ENCODE assay signal across 8 mouse cellular contexts in the genomic region with DNA sequence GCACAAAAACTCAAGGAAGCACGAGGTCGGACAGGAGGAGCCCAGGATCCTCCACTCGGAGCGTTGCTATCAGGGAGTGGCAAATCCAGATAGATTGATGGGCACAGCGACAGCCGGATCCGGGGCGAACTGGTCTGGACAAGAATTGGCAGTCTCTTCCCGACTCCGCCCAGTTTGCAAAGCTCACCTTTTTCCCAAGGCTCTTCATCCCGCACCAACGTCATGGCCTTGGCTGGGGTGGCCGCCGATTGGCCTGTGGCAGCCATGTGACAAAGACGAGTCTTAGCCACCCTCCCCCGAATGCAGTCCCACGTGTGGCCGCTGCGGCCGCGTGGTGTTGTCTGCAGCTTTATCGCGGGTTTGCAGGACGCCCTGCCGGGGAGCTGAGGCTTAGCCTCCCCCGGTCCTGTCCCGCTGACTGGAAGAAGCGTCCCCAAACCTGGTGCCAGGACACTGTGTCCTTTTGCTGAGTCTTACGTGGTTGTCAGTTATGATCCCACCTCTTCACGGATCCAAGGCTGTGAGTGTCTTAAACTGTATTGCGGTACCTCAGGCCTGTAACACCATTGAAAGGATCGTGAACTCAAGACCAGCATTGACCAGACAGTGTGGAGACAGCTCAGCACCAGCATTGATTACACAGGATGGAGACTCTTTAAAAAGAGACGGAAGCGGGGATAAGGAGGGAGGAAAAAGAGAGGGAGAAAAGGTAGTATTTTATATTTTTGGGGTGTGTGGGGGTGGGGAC. TPM values are rescaled to one million over a fixed set of nuclear protein-coding genes. Genes with fewer than 3 reads are reported as not detected.
DNase-seq lines count a peak whose midpoint lies in the region; ATAC-seq and TF ChIP-seq lines count a peak whose summit lies in the region.

No protein-coding gene starts in this region.

- WGBS in forebrain, embryonic 14.5 days, result 3% methylated on average over 34 of the region's 34 CpGs
- 1% methylated on average over 34 of the region's 34 CpGs for WGBS in lung, embryonic 14.5 days
- 2% methylated on average over 34 of the region's 34 CpGs for WGBS in olfactory bulb, adult 2 months
- 3% methylated on average over 34 of the region's 34 CpGs for WGBS in thymus, adult 2 months

- H3K36me3 ChIP-seq in ES-E14 (ENCODE audit: control insufficient read depth, insufficient read depth, low read length, poor library complexity, severe bottlenecking), result no peaks in the 10 kb centered on the region
- no peaks in the 10 kb centered on the region for H3K36me3 ChIP-seq in forebrain, embryonic 14.5 days (ENCODE audit: control insufficient read depth, insufficient read depth, low read length)
- H3K36me3 ChIP-seq in lung, embryonic 14.5 days (ENCODE audit: insufficient read depth), result no peaks in the 10 kb centered on the region
- no peaks in the 10 kb centered on the region for H3K36me3 ChIP-seq in thymus, adult 2 months (ENCODE audit: control insufficient read depth, insufficient read depth, low read length)

- H3K4me3 ChIP-seq in ES-E14 (ENCODE audit: insufficient read depth in 1 of 2, low read depth in 1 of 2, low read length in 2 of 2, poor library complexity in 1 of 2, severe bottlenecking in 1 of 2), result peak overlapping the region; percentile 79 to 91
- H3K4me3 ChIP-seq in forebrain, embryonic 14.5 days (ENCODE audit: low read depth, low read length), result peak overlapping the region; percentile 43
- H3K4me3 ChIP-seq in lung, embryonic 14.5 days (ENCODE audit: low read depth, low read length), result peak overlapping the region; percentile 45
- H3K4me3 ChIP-seq in olfactory bulb, adult 2 months (ENCODE audit: insufficient read depth, low read depth, low read length), result peak overlapping the region; percentile 55
- peak overlapping the region; percentile 73 for H3K4me3 ChIP-seq in thymus, adult 2 months (ENCODE audit: control insufficient read depth, insufficient read depth, low read length)

- H3K9me3 ChIP-seq in ES-E14 (ENCODE audit: control insufficient read depth, insufficient read depth, low read depth, low read length), result no peaks in the 10 kb centered on the region
- no peaks in the 10 kb centered on the region for H3K9me3 ChIP-seq in forebrain, embryonic 14.5 days (replicated peaks; ENCODE audit: control insufficient read depth, low read length)
- H3K9me3 ChIP-seq in lung, embryonic 14.5 days (ENCODE audit: low read depth, low read length), result no peaks in the 10 kb centered on the region

- ATAC-seq in forebrain, embryonic 14.5 days, result peak; percentile 100
- peak; percentile 99 for ATAC-seq in lung, embryonic 14.5 days (ENCODE audit: insufficient read depth)

- TF ChIP-seq POLR2A in olfactory bulb, adult 2 months (IDR thresholded peaks at IDR 0.05; ENCODE audit: insufficient read depth, low read depth, low read length), result peak; percentile 52
- TF ChIP-seq POLR2A in thymus, adult 2 months (IDR thresholded peaks at IDR 0.05; ENCODE audit: control insufficient read depth, extremely low read depth, insufficient read depth, low read length, poor library complexity), result peak; percentile 45; the same call in 1 of the 2 replicates

- H3K9ac ChIP-seq in ES-E14 (ENCODE audit: insufficient read depth, low read depth, low read length, poor library complexity, severe bottlenecking), result peak overlapping the region; percentile 95
- peak overlapping the region; percentile 78 for H3K9ac ChIP-seq in forebrain, embryonic 14.5 days (ENCODE audit: low read length)
- peak overlapping the region; percentile 78 for H3K9ac ChIP-seq in lung, embryonic 14.5 days

- H3K4me1 ChIP-seq in ES-E14 (ENCODE audit: control insufficient read depth in 2 of 2, insufficient read depth in 2 of 2, low read length in 2 of 2, poor library complexity in 1 of 2), result peaks cover 3 to 10% of the 10 kb centered on the region in 2 experiments; a peak in 3 of 4 replicates
- H3K4me1 ChIP-seq in forebrain, embryonic 14.5 days (ENCODE audit: control insufficient read depth, insufficient read depth, low read length), result 0 out of 2 replicates have a peak, but pooled peaks cover 10% of the 10 kb centered on the region
- H3K4me1 ChIP-seq in lung, embryonic 14.5 days (ENCODE audit: insufficient read depth), result peaks cover 12% of the 10 kb centered on the region
- H3K4me1 ChIP-seq in olfactory bulb, adult 2 months (ENCODE audit: control insufficient read depth, insufficient read depth, low read length), result peaks cover 5% of the 10 kb centered on the region
- H3K4me1 ChIP-seq in thymus, adult 2 months (replicated peaks; ENCODE audit: control insufficient read depth, insufficient read depth, low read length), result peaks cover 13% of the 10 kb centered on the region

- peak; percentile 99 for DNase-seq in ES-E14 (ENCODE audit: low read depth, low spot score)
- peak; percentile 94 for DNase-seq in cerebellum, adult 11 months
- DNase-seq in forebrain, embryonic 14.5 days (ENCODE audit: low spot score), result peak; percentile 98
- peak; percentile 91 to 93 for DNase-seq in heart, postnatal 14 days
- peak; percentile 93 to 96 for DNase-seq in layer of hippocampus, adult 18-20 months (ENCODE audit: low spot score in 2 of 2)
- peak; percentile 98 for DNase-seq in lung, embryonic 14.5 days
- peak; percentile 94 for DNase-seq in thymus, adult 2 months

- peak overlapping the region; percentile 99 for H3K27ac ChIP-seq in ES-E14 (ENCODE audit: insufficient read depth, low read depth, low read length, poor library complexity, severe bottlenecking)
- peak overlapping the region; percentile 89 for H3K27ac ChIP-seq in forebrain, embryonic 14.5 days (ENCODE audit: low read depth, low read length)
- peak overlapping the region; percentile 91 for H3K27ac ChIP-seq in lung, embryonic 14.5 days (ENCODE audit: low read depth)
- peak overlapping the region; percentile 6; the same call in 1 of the 2 replicates for H3K27ac ChIP-seq in olfactory bulb, adult 2 months (ENCODE audit: insufficient read depth, low read depth, low read length)
- H3K27ac ChIP-seq in thymus, adult 2 months (ENCODE audit: control insufficient read depth, insufficient read depth, low read length), result no peak overlapping the region

- intact Hi-C loops in heart, postnatal 14 days (cut with DNase I), result loop anchor here (5.0 kb wide), 1 partner anchor 42 kb away; no protein-coding TSS in a partner anchor

- in situ Hi-C loops in ES-E14 (cut with MboI; ENCODE audit: low sequenced_read_pairs in 2 of 2, unreplicated experiment in 2 of 2), result no loop called here

- peak overlapping the region; percentile 84 for H3K4me2 ChIP-seq in forebrain, embryonic 14.5 days (ENCODE audit: low read length)
- peak overlapping the region; percentile 83 for H3K4me2 ChIP-seq in lung, embryonic 14.5 days

- TF ChIP-seq CTCF in lung, embryonic 14.5 days (IDR thresholded peaks at IDR 0.05; ENCODE audit: low read depth), result peak; percentile 91
- TF ChIP-seq CTCF in olfactory bulb, adult 2 months (IDR thresholded peaks at IDR 0.05; ENCODE audit: insufficient read depth, low read depth, low read length), result peak; percentile 71
- TF ChIP-seq CTCF in thymus, adult 2 months (IDR thresholded peaks at IDR 0.05; ENCODE audit: borderline replicate concordance, control insufficient read depth, extremely low read depth, insufficient read depth, low read length, poor library complexity), result peak; percentile 85

- no peaks in the 10 kb centered on the region for H3K27me3 ChIP-seq in forebrain, embryonic 14.5 days (replicated peaks; ENCODE audit: control insufficient read depth, insufficient read depth, low read length)
- no peaks in the 10 kb centered on the region for H3K27me3 ChIP-seq in lung, embryonic 14.5 days (ENCODE audit: insufficient read depth, low read length)
- H3K27me3 ChIP-seq in thymus, adult 2 months (ENCODE audit: control insufficient read depth, insufficient read depth, low read length), result no peaks in the 10 kb centered on the region

TF ChIP-seq in ES-E14, 5 proteins besides CTCF, POLR2A, EP300 and RAD21:
- TF ChIP-seq MAFK (IDR thresholded peaks at IDR 0.05; ENCODE audit: insufficient read depth, low read depth, low read length), result 0 out of 2 replicates have a peak, but pooled peaks have one; percentile 29
- TF ChIP-seq CHD2 (IDR thresholded peaks at IDR 0.05; ENCODE audit: low read depth, low read length), result 0 out of 2 replicates have a peak, but pooled peaks have one; percentile 43
- TF ChIP-seq HCFC1 (IDR thresholded peaks at IDR 0.05; ENCODE audit: borderline replicate concordance, insufficient read depth, low read length), result no peak
TF ChIP-seq in ES-E14: peak in this region for 2.

RNA-seq across cellular contexts. Expression of a gene that starts 19.3 kb away (rescaled TPM):
- 120 and 135 TPM in 2 replicates for total RNA-seq in ES-E14 (2012; rRNA removed)
- 52.3 and 61.1 TPM in 2 replicates for polyA plus RNA-seq in forebrain, embryonic 14.5 days (2014; fragmentation: Nextera tagmentation; extraction: Ambion mirVana)
- 10 to 100 TPM; 80.5 to 85.2 TPM for total RNA-seq in heart, postnatal 14 days (2021)
- total RNA-seq in layer of hippocampus, adult 18-20 months (2021), result 100 to 1,000 TPM; 111 to 124 TPM
- 70.0 and 80.7 TPM in 2 replicates for polyA plus RNA-seq in lung, embryonic 14.5 days (2014; fragmentation: Nextera tagmentation; extraction: Ambion mirVana)
- polyA plus RNA-seq in olfactory bulb, adult 2 months (2012; ENCODE audit: insufficient read depth, insufficient read length, low replicate concordance, missing spikeins), result 49.7 and 82.3 TPM in 2 replicates
- 32.8 and 38.6 TPM in 2 replicates for polyA plus RNA-seq in thymus, adult 2 months (2012; rRNA removed)

RNA-seq across cellular contexts. Expression of a gene that starts 37.9 kb away (rescaled TPM):
- total RNA-seq in ES-E14 (2012; rRNA removed), result 1.8 and 2.4 TPM in 2 replicates
- 0.30 and 1.1 TPM in 2 replicates for polyA plus RNA-seq in forebrain, embryonic 14.5 days (2014; fragmentation: Nextera tagmentation; extraction: Ambion mirVana)
- under 1 TPM; 0.31 to 0.39 TPM for total RNA-seq in heart, postnatal 14 days (2021)
- total RNA-seq in layer of hippocampus, adult 18-20 months (2021), result under 1 TPM; 0.12 to 0.41 TPM
- polyA plus RNA-seq in lung, embryonic 14.5 days (2014; fragmentation: Nextera tagmentation; extraction: Ambion mirVana), result 14.6 and 17.3 TPM in 2 replicates
- not detected in 2 replicates for polyA plus RNA-seq in olfactory bulb, adult 2 months (2012; ENCODE audit: insufficient read depth, insufficient read length, low replicate concordance, missing spikeins)
- 0.50 and 0.63 TPM in 2 replicates for polyA plus RNA-seq in thymus, adult 2 months (2012; rRNA removed)

RNA-seq across cellular contexts. Expression of a gene that starts 56.9 kb away (rescaled TPM):
- total RNA-seq in ES-E14 (2012; rRNA removed), result not detected in 2 replicates
- not detected in 2 replicates for polyA plus RNA-seq in forebrain, embryonic 14.5 days (2014; fragmentation: Nextera tagmentation; extraction: Ambion mirVana)
- total RNA-seq in heart, postnatal 14 days (2021), result not detected
- not detected for total RNA-seq in layer of hippocampus, adult 18-20 months (2021)
- not detected in 2 replicates for polyA plus RNA-seq in lung, embryonic 14.5 days (2014; fragmentation: Nextera tagmentation; extraction: Ambion mirVana)
- not detected in 2 replicates for polyA plus RNA-seq in olfactory bulb, adult 2 months (2012; ENCODE audit: insufficient read depth, insufficient read length, low replicate concordance, missing spikeins)
- polyA plus RNA-seq in thymus, adult 2 months (2012; rRNA removed), result not detected in 2 replicates
